Mouse (Mus musculus): ENCODE data around the gene Hist1h2ao. TPM values are rescaled to one million over a fixed set of nuclear protein-coding genes. Genes with fewer than 3 reads are reported as not detected.

The Hist1h2ao gene
- total and polyA plus RNA-seq, 3 experiments: 1,152 TPM; not detected in 2

DNA sequence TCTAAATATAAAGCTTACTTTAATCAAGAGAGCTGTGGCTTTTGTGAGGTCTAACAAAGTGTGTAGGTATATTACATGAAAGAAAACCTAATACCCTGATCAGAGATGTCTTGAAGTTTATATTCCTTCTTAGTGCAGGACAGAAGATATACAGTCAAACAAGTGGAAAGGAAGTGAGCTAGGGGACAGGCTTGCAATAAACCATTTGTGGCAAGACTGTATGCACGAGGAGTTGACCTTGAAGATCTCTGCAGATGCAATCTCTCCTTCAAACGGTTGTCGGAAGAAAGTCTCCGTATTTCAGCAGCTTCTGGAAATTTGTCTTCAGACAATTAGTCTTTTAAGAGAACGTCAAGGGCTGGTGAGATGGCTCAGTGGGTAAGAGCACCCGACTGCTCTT is 20.3 kb upstream of the Hist1h2ao start:
- TF ChIP-seq HCFC1 (IDR thresholded peaks at IDR 0.05; ENCODE audit: low read depth, low read length): no peak
- no peak for TF ChIP-seq ZKSCAN1 (IDR thresholded peaks at IDR 0.05; ENCODE audit: low read depth, low read length)
- TF ChIP-seq ZMIZ1 (IDR thresholded peaks at IDR 0.05; ENCODE audit: low read depth, low read length): no peak
- TF ChIP-seq USF1 (IDR thresholded peaks at IDR 0.05; ENCODE audit: low read depth, low read length): no peak
- TF ChIP-seq EP300 (IDR thresholded peaks at IDR 0.05; ENCODE audit: low read depth in 1 of 2, low read length in 2 of 2): no peak
- no peak for TF ChIP-seq UBTF (IDR thresholded peaks at IDR 0.05; ENCODE audit: borderline replicate concordance, insufficient read depth, low read depth, low read length)
- no peak for TF ChIP-seq ZC3H11A (IDR thresholded peaks at IDR 0.05; ENCODE audit: low read depth, low read length)
- TF ChIP-seq SMC3 (IDR thresholded peaks at IDR 0.05; ENCODE audit: low read depth, low read length): no peak
- no peak for TF ChIP-seq CHD2 (IDR thresholded peaks at IDR 0.05; ENCODE audit: low read length)
- no peak for TF ChIP-seq CTCF (IDR thresholded peaks at IDR 0.05 in 2 of 3, conservative IDR thresholded peaks at IDR 0.05 in 1 of 3; ENCODE audit: control insufficient read depth in 1 of 3, insufficient read depth in 1 of 3, low read depth in 2 of 3, low read length in 3 of 3, poor library complexity in 1 of 3, severe bottlenecking in 1 of 3)
- no peak for TF ChIP-seq ELF1 (IDR thresholded peaks at IDR 0.05; ENCODE audit: low read depth, low read length)
- no peak for TF ChIP-seq SIN3A (IDR thresholded peaks at IDR 0.05; ENCODE audit: low read length)
- TF ChIP-seq ZNF384 (IDR thresholded peaks at IDR 0.05; ENCODE audit: low read depth, low read length): no peak
- TF ChIP-seq MAX (IDR thresholded peaks at IDR 0.05; ENCODE audit: low read length): no peak
- TF ChIP-seq GATA1 (IDR thresholded peaks at IDR 0.05; ENCODE audit: low read depth, low read length): no peak
- no peak for TF ChIP-seq E2F4 (IDR thresholded peaks at IDR 0.05; ENCODE audit: borderline replicate concordance, low read depth, low read length)
- Histone ChIP-seq H3K36me3 (ENCODE audit: control insufficient read depth in 1 of 2, insufficient read depth in 2 of 2, low read length in 2 of 2) (peaks cover 0 to 28% of the 10 kb centered on the region in 2 experiments; a peak in 2 of 4 replicates), H3K27me3 (ENCODE audit: control insufficient read depth in 1 of 2, insufficient read depth in 2 of 2, low read length in 2 of 2) (no peaks in the 10 kb centered on the region), H3K4me3 (ENCODE audit: control insufficient read depth in 1 of 2, insufficient read depth in 1 of 2, low read depth in 2 of 2, low read length in 2 of 2) (no peak overlapping the region), H3K9ac (ENCODE audit: control insufficient read depth, low read depth, low read length, poor library complexity, severe bottlenecking) (peak overlapping the region; percentile 11), H3K4me1 (ENCODE audit: control insufficient read depth in 1 of 2, insufficient read depth in 2 of 2, low read length in 2 of 2) (peaks cover 4 to 9% of the 10 kb centered on the region in 2 experiments), H3K9me3 (replicated peaks; ENCODE audit: insufficient read depth, low read length) (no peaks in the 10 kb centered on the region), H3K79me2 (ENCODE audit: control insufficient read depth, insufficient read depth, low read length, poor library complexity) (no peaks in the 10 kb centered on the region), H3K27ac (ENCODE audit: control insufficient read depth, low read depth, low read length) (0 out of 2 replicates have a peak overlapping the region, but pooled peaks have one; percentile 5)
- DNase-seq (ENCODE audit: low read depth, low spot score): peak; percentile 60

DNA sequence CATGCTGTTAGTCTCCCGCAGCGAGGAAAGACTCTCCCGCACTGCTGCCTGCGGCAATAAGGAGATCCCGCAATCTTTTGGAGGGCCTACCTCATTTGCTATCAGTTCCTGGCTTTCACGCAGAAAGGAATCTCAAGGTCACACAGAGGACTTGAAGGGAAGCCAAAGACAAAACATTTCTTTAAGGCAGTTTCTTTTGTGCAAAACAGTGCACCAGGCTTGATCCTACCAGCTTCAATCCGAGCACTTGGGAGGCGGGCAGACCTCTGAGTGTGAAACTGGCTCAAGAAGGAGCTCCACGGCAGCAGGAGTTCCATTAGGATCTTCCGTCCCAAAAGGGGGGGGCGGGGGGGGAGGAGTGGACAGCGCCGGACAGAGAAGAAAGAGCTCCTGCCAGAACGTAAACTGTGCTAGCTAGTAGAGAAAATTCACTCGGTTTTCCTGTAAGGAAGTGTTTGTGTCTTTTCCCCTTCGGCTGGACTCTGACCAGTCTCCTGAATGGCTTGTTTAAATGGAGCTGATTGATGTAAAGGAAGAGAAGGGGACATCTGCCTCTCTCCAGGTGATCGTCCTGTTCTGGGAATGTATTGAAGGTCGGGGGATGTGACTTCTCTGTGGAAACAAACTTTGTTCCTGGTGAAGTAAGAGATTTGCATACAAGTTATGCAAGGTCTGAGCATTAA is 19.5 kb upstream of the Hist1h2ao start:
- Histone ChIP-seq H3K9me3 (replicated peaks; ENCODE audit: insufficient read depth, low read length) (no peaks in the 10 kb centered on the region), H3K27me3 (ENCODE audit: control insufficient read depth in 1 of 2, insufficient read depth in 2 of 2, low read length in 2 of 2) (no peaks in the 10 kb centered on the region), H3K79me2 (ENCODE audit: control insufficient read depth, insufficient read depth, low read length, poor library complexity) (no peaks in the 10 kb centered on the region), H3K9ac (ENCODE audit: control insufficient read depth, low read depth, low read length, poor library complexity, severe bottlenecking) (peak overlapping the region; percentile 61), H3K4me3 (ENCODE audit: control insufficient read depth in 1 of 2, insufficient read depth in 1 of 2, low read depth in 2 of 2, low read length in 2 of 2) (peak overlapping the region; percentile 31 to 38), H3K27ac (ENCODE audit: control insufficient read depth, low read depth, low read length) (no peak overlapping the region), H3K4me1 (ENCODE audit: control insufficient read depth in 1 of 2, insufficient read depth in 2 of 2, low read length in 2 of 2) (peaks cover 4 to 9% of the 10 kb centered on the region in 2 experiments), H3K36me3 (ENCODE audit: control insufficient read depth in 1 of 2, insufficient read depth in 2 of 2, low read length in 2 of 2) (peaks cover 0 to 21% of the 10 kb centered on the region in 2 experiments; a peak in 2 of 4 replicates)
- DNase-seq (ENCODE audit: low read depth, low spot score): peak; percentile 54
- TF ChIP-seq MEF2A (IDR thresholded peaks at IDR 0.05; ENCODE audit: extremely low read depth, insufficient replicate concordance, low read depth, low read length, poor library complexity, severe bottlenecking) (no peak), SIN3A (IDR thresholded peaks at IDR 0.05; ENCODE audit: low read length) (no peak), BHLHE40 (IDR thresholded peaks at IDR 0.05; ENCODE audit: borderline replicate concordance, low read depth, low read length) (no peak), ZNF384 (IDR thresholded peaks at IDR 0.05; ENCODE audit: low read depth, low read length) (no peak), POLR2AphosphoS2 (IDR thresholded peaks at IDR 0.05; ENCODE audit: low read length) (no peak), SMC3 (IDR thresholded peaks at IDR 0.05; ENCODE audit: low read depth, low read length) (no peak)
